Mouse (Mus musculus): ENCODE measurements around the gene Polr2a.

- TF ChIP-seq CTCF (IDR thresholded peaks at IDR 0.05; ENCODE audit: low read depth, low read length) (no peak), POLR2A (IDR thresholded peaks at IDR 0.05; ENCODE audit: insufficient read depth, low read length) (no peak), EP300 (IDR thresholded peaks at IDR 0.05; ENCODE audit: insufficient read depth, low read depth, low read length) (peak; percentile 60; the same call in 1 of the 2 replicates)
Measured at GRCm38 (mm10) chr11:69710470-69710869, 48.0 kb downstream of the Polr2a start.

Measured in ES-Bruce4 (cell line).